Mouse (Mus musculus): Measurements from ENCODE around the gene Olfr220. TPM values are rescaled to one million over a fixed set of nuclear protein-coding genes. Genes with fewer than 3 reads are reported as not detected.

Olfr220 gene
- polyA plus RNA-seq, 1 experiment from 2014 or later: not detected

GRCm38 (mm10) chr1:174500064-174500463, 58.2 kb downstream of the Olfr220 start:
- H3K4me3 ChIP-seq: no peak overlapping the region
- H3K9me3 ChIP-seq (replicated peaks): no peaks in the 10 kb centered on the region
- 66% methylated on average over 4 of the region's 4 CpGs for WGBS
- no peaks in the 10 kb centered on the region for H3K36me3 ChIP-seq
- ATAC-seq (replicated peaks; ENCODE audit: insufficient number of reproducible peaks, insufficient read depth, low FRiP score, low read depth): no peak
- no peak overlapping the region for H3K4me2 ChIP-seq
- no peak overlapping the region for H3K9ac ChIP-seq
- H3K27me3 ChIP-seq: peaks cover 26% of the 10 kb centered on the region
- H3K27ac ChIP-seq: no peak overlapping the region
- peaks cover 24% of the 10 kb centered on the region for H3K4me1 ChIP-seq (replicated peaks)

Other genes starting within 250 kb of the Olfr220 start
- gene Olfr419, start 190.0 kb upstream of the Olfr220 start, polyA plus RNA-seq (2015; fragmentation: Nextera tagmentation; extraction: Ambion mirVana): not detected in 2 replicates
- not detected in 2 replicates for gene Mptx1, start 111.6 kb upstream of the Olfr220 start, polyA plus RNA-seq (2015; fragmentation: Nextera tagmentation; extraction: Ambion mirVana)
- gene Olfr417, start 77.0 kb upstream of the Olfr220 start, polyA plus RNA-seq (2015; fragmentation: Nextera tagmentation; extraction: Ambion mirVana): not detected in 2 replicates
- not detected in 2 replicates for gene Olfr248, start 51.0 kb upstream of the Olfr220 start, polyA plus RNA-seq (2015; fragmentation: Nextera tagmentation; extraction: Ambion mirVana)
- gene Olfr414, start 18.0 kb upstream of the Olfr220 start, polyA plus RNA-seq (2015; fragmentation: Nextera tagmentation; extraction: Ambion mirVana): not detected in 2 replicates
- gene Fmn2, start 59.7 kb downstream of the Olfr220 start, polyA plus RNA-seq (2015; fragmentation: Nextera tagmentation; extraction: Ambion mirVana): 0.34 TPM in 2 replicates

Measured in heart, embryonic 15.5 days (tissue).